Mouse (Mus musculus) CH12.LX (cell line): ENCODE data around the gene AC131692.1. TPM values are rescaled to one million over a fixed set of nuclear protein-coding genes. Genes with fewer than 3 reads are reported as not detected.
A peak's percentile ranks its signal among the peaks of the same experiment; 100 is the strongest.

Experiments used
- DNase-seq: peaks from one replicate; pipeline ENCODE4 v3.0.0-alpha.2; 2013; ENCODE audit errors: extremely low read depth
- H3K27ac ChIP-seq: 2 replicates; pipeline ENCODE4 v1.5.1; 2012; ENCODE audit warnings: low read depth, mild to moderate bottlenecking, control low read depth, moderate library complexity; ENCODE audit not compliant: insufficient read depth
- H3K27me3 ChIP-seq: replicated peaks from 2 replicates; pipeline ENCODE3; 2012; ENCODE audit warnings: inconsistent platforms
- H3K36me3 ChIP-seq, 2 experiments: replicated peaks in 1 of 2; 2 replicates each; pipeline versions ENCODE3 to v1.6.1; 2012; ENCODE audit warnings: inconsistent platforms in 1 of 2, low read length in 1 of 2, mild to moderate bottlenecking in 1 of 2, mixed read lengths in 1 of 2, moderate library complexity in 1 of 2; ENCODE audit not compliant: control insufficient read depth in 1 of 2, insufficient read depth in 1 of 2
- H3K4me1 ChIP-seq, 2 experiments: 2 replicates each; pipeline ENCODE4 v1.6.1; 2012; ENCODE audit warnings: inconsistent platforms in 1 of 2, moderate library complexity in 1 of 2; ENCODE audit not compliant: insufficient read depth in 2 of 2, control insufficient read depth in 1 of 2
- H3K4me2 ChIP-seq: 2 replicates; pipeline ENCODE4 v1.6.1; 2012; ENCODE audit warnings: low read depth, mild to moderate bottlenecking, control low read depth; ENCODE audit not compliant: poor library complexity, insufficient read depth, severe bottlenecking
- H3K4me3 ChIP-seq, 3 experiments: fragments of 150-350 bp in 1 of 3; sonication (generic) in 1 of 3; replicated peaks in 1 of 3; 2 replicates each; pipeline versions ENCODE3 to v1.5.1; 2011 to 2012; ENCODE audit warnings: low read depth in 2 of 3, low read length in 2 of 3, mild to moderate bottlenecking in 2 of 3, moderate library complexity in 2 of 3, control low read depth in 1 of 3, improper control_type of control experiment in 1 of 3, inconsistent platforms in 1 of 3, mixed read lengths in 1 of 3; ENCODE audit not compliant: poor library complexity in 1 of 3
- H3K79me2 ChIP-seq: replicated peaks from 2 replicates; pipeline ENCODE4 v1.6.1; 2012; ENCODE audit warnings: mild to moderate bottlenecking, moderate library complexity; ENCODE audit not compliant: control insufficient read depth, poor library complexity, insufficient read depth, severe bottlenecking; ENCODE audit errors: extremely low read depth
- H3K9ac ChIP-seq: 2 replicates; pipeline ENCODE4 v1.6.1; 2012; ENCODE audit warnings: low read depth, mild to moderate bottlenecking, control low read depth, moderate library complexity; ENCODE audit not compliant: insufficient read depth
- H3K9me3 ChIP-seq: replicated peaks from 2 replicates; pipeline ENCODE3; 2012; ENCODE audit warnings: low read length, inconsistent platforms, mixed read lengths
- BHLHE40 ChIP-seq: IDR thresholded peaks from 2 replicates; pipeline ENCODE4 v1.6.1; 2011; ENCODE audit warnings: mild to moderate bottlenecking, low read depth, low read length, improper control_type of control experiment
- CHD1 ChIP-seq: IDR thresholded peaks from 2 replicates; pipeline ENCODE4 v1.6.1; 2012; ENCODE audit warnings: low read depth, low read length, improper control_type of control experiment, inconsistent platforms
- ETS1 ChIP-seq: conservative IDR thresholded peaks from 2 replicates; pipeline ENCODE4 v1.6.1; 2012; ENCODE audit warnings: low read depth, mild to moderate bottlenecking, inconsistent platforms, low read length, improper control_type of control experiment, moderate library complexity
- HCFC1 ChIP-seq: IDR thresholded peaks from 2 replicates; pipeline ENCODE4 v1.6.1; 2012; ENCODE audit warnings: low read depth, mild to moderate bottlenecking, inconsistent platforms, low read length, improper control_type of control experiment
- JUND ChIP-seq: conservative IDR thresholded peaks from 2 replicates; pipeline ENCODE4 v1.6.1; 2011; ENCODE audit warnings: low read depth, low read length, improper control_type of control experiment
- KAT2A ChIP-seq: IDR thresholded peaks from 2 replicates; pipeline ENCODE4 v1.6.1; 2012; ENCODE audit warnings: low read length, improper control_type of control experiment, inconsistent platforms; ENCODE audit not compliant: insufficient replicate concordance
- MAZ ChIP-seq: IDR thresholded peaks from 2 replicates; pipeline ENCODE4 v1.6.1; 2012; ENCODE audit warnings: low read depth, mild to moderate bottlenecking, inconsistent platforms, low read length, improper control_type of control experiment, moderate library complexity
- MEF2A ChIP-seq: IDR thresholded peaks from 2 replicates; pipeline ENCODE4 v1.6.1; 2014; ENCODE audit warnings: low read depth, mild to moderate bottlenecking, inconsistent platforms, low read length, improper control_type of control experiment, borderline replicate concordance
- MYC ChIP-seq: IDR thresholded peaks from 2 replicates; pipeline ENCODE4 v1.6.1; 2011; ENCODE audit warnings: low read depth, mild to moderate bottlenecking, improper control_type of control experiment, low read length
- NELFE ChIP-seq: IDR thresholded peaks from 2 replicates; pipeline ENCODE4 v1.6.1; 2011; ENCODE audit warnings: low read depth, low read length, improper control_type of control experiment
- PAX5 ChIP-seq: IDR thresholded peaks from 2 replicates; pipeline ENCODE4 v1.6.1; 2012; ENCODE audit warnings: low read length, inconsistent platforms, mixed read lengths
- POLR2A ChIP-seq: IDR thresholded peaks from 2 replicates; pipeline ENCODE4 v1.6.1; 2011; ENCODE audit warnings: low read depth, mild to moderate bottlenecking, improper control_type of control experiment, low read length
- RAD21 ChIP-seq: IDR thresholded peaks from 2 replicates; pipeline ENCODE4 v1.6.1; 2011; ENCODE audit warnings: low read depth, mild to moderate bottlenecking, low read length, improper control_type of control experiment, moderate library complexity
- RCOR1 ChIP-seq: conservative IDR thresholded peaks from 2 replicates; pipeline ENCODE4 v1.6.1; 2012; ENCODE audit warnings: low read depth, mild to moderate bottlenecking, inconsistent platforms, low read length, improper control_type of control experiment
- SMC3 ChIP-seq: IDR thresholded peaks from 2 replicates; pipeline ENCODE4 v1.6.1; 2011; ENCODE audit warnings: low read depth, low read length, improper control_type of control experiment
- TBP ChIP-seq: conservative IDR thresholded peaks from 2 replicates; pipeline ENCODE4 v1.6.1; 2011; ENCODE audit warnings: low read depth, low read length, improper control_type of control experiment
- USF1 ChIP-seq: IDR thresholded peaks from 2 replicates; pipeline ENCODE4 v1.6.1; 2014; ENCODE audit warnings: low read depth, mild to moderate bottlenecking, inconsistent platforms, low read length, improper control_type of control experiment
- USF2 ChIP-seq: conservative IDR thresholded peaks from 2 replicates; pipeline ENCODE4 v1.6.1; 2011; ENCODE audit warnings: low read depth, low read length, improper control_type of control experiment
- ZC3H11A ChIP-seq: IDR thresholded peaks from 2 replicates; pipeline ENCODE4 v1.6.1; 2012; ENCODE audit warnings: low read depth, mild to moderate bottlenecking, inconsistent platforms, low read length, improper control_type of control experiment
- ZMIZ1 ChIP-seq: IDR thresholded peaks from 2 replicates; pipeline ENCODE4 v1.6.1; 2012; ENCODE audit warnings: low read depth, mild to moderate bottlenecking, inconsistent platforms, low read length, improper control_type of control experiment
- ZNF384 ChIP-seq: IDR thresholded peaks from 2 replicates; pipeline ENCODE4 v1.6.1; 2012; ENCODE audit warnings: low read depth, low read length, improper control_type of control experiment, inconsistent platforms
- dilution Hi-C: fragments of 300-500 bp; cut with MboI; formaldehyde crosslinking; loops from 2 replicates; pipeline ENCODE4 v1.14.3; 2020; ENCODE audit warnings: low sequenced_read_pairs; ENCODE audit not compliant: extremely low pct_unique_long_range_greater_than_20kb, extremely low pct_ligation_motif_present
- in situ Hi-C: fragments of 300-500 bp; cut with MboI; formaldehyde crosslinking; loops from 3 replicates; pipeline ENCODE4 v1.14.3; 2019; ENCODE audit warnings: low sequenced_read_pairs, low pct_ligation_motif_present, low pct_unique_long_range_greater_than_20kb, mixed read lengths
- polyA plus RNA-seq: library from polyadenylated mRNA; unstranded; fragments of >175 nt; gene quantifications from 2 replicates; pipeline ENCODE4 v1.2.1, GENCODE M21; 2012; ENCODE audit warnings: low read depth; ENCODE audit not compliant: insufficient read length
- total RNA-seq, 2 experiments: library from RNA; depleted of rRNA; stranded (reverse); fragments of 300-350 nt in 1 of 2; fragments of >200 nt in 1 of 2; gene quantifications; 2 replicates each; pipeline ENCODE4 v1.2.3; 2012 to 2014

Gene AC131692.1
- total and polyA plus RNA-seq, 3 experiments = 0.74 to 4.7 (median 0.81) TPM

- dilution Hi-C loops = no loop called here
- peak; percentile 55 for DNase-seq
- Histone ChIP-seq H3K4me1 (peaks cover 35 to 79% of the 10 kb centered on the region in 2 experiments), H3K27me3 (no peaks in the 10 kb centered on the region), H3K4me3 (no peak overlapping the region), H3K9me3 (no peaks in the 10 kb centered on the region), H3K4me2 (no peak overlapping the region), H3K36me3 (peaks cover 73 to 81% of the 10 kb centered on the region in 2 experiments), H3K9ac (no peak overlapping the region), H3K79me2 (peaks cover 78% of the 10 kb centered on the region), H3K27ac (no peak overlapping the region)
- TF ChIP-seq KAT2A = no peak
- TF ChIP-seq ZMIZ1 = peak; percentile 37; the same call in 1 of the 2 replicates
- in situ Hi-C loops = no loop called here
Measured at GRCm38 (mm10) chr19:6054296-6054695, 39.9 kb upstream of the AC131692.1 start.

GRCm38 (mm10) chr19:6056696-6057095 lies 37.5 kb upstream of the AC131692.1 start:
- Histone ChIP-seq H3K36me3 (peaks cover 54 to 61% of the 10 kb centered on the region in 2 experiments), H3K9ac (peak overlapping the region; percentile 58), H3K4me1 (peaks cover 13 to 59% of the 10 kb centered on the region in 2 experiments; a peak in 3 of 4 replicates), H3K27me3 (no peaks in the 10 kb centered on the region)
- in situ Hi-C loops = no loop called here
- no peak for DNase-seq
- TF ChIP-seq CHD1 (no peak), RCOR1 (no peak), ZNF384 (no peak), MAZ (no peak), USF1 (no peak), USF2 (no peak), MEF2A (no peak), POLR2A (no peak), ZC3H11A (no peak), TBP (no peak), BHLHE40 (no peak), JUND (no peak), NELFE (no peak), HCFC1 (no peak), MYC (no peak), RAD21 (no peak), SMC3 (no peak), PAX5 (no peak), ETS1 (no peak)
- TF ChIP-seq, all 38 proteins: peak for 0
- dilution Hi-C loops = no loop called here
- no peaks in the 10 kb centered on the region for H3K9me3 ChIP-seq
- H3K79me2 ChIP-seq = peaks cover 63% of the 10 kb centered on the region
- H3K27ac ChIP-seq = no peak overlapping the region
- peak overlapping the region; percentile 70 to 99 (median 97) for H3K4me3 ChIP-seq
- peak overlapping the region; percentile 80 for H3K4me2 ChIP-seq
